Mouse (Mus musculus) layer of hippocampus, adult 2 months (tissue): ENCODE results near the gene Tmem232. TPM values are rescaled to one million over a fixed set of nuclear protein-coding genes. Genes with fewer than 3 reads are reported as not detected.
"Not testable (repeated sequence)": the region's sequence is repeated elsewhere in the genome, so short reads cannot be mapped to it uniquely, and the experiment has no call there.

ENCODE experiments used
- DNase-seq, 2 experiments: peaks; one replicate each; pipeline ENCODE4 v3.0.0; 2022; ENCODE audit warnings: low spot score in 2 of 2
- H3K27ac ChIP-seq: fragments of 200-600 bp; 2 replicates; pipeline ENCODE4 v1.8.1; 2022
- H3K4me3 ChIP-seq: fragments of 200-600 bp; 2 replicates; pipeline ENCODE4 v1.8.1; 2022; ENCODE audit warnings: mild to moderate bottlenecking
- CTCF ChIP-seq: fragments of 200-600 bp; conservative IDR thresholded peaks from 2 replicates; pipeline ENCODE4 v1.8.1; 2022; ENCODE audit warnings: antibody characterized with exemption, mild to moderate bottlenecking, moderate library complexity
- microRNA-seq, 2 experiments: library from miRNA; unstranded; fragments of <30 nt; microRNA quantifications; one replicate each; pipeline ENCODE4 v1.2.0; 2021
- total RNA-seq, 2 experiments: library from RNA; stranded (reverse); gene quantifications; 2 replicates each; pipeline ENCODE4 v1.2.3; 2021

The Tmem232 gene
- total RNA-seq, 2 experiments from 2014 or later: 0.91 to 0.97 TPM

- Histone ChIP-seq H3K4me3 (no peak overlapping the region), H3K27ac (no peak overlapping the region)
- DNase-seq: peak in 1 of 2 experiments; percentile 21
- TF ChIP-seq CTCF: no peak
Measured at GRCm38 (mm10) chr17:65250261-65250660, 290.3 kb downstream of the Tmem232 start.

- DNase-seq: no peak
- H3K27ac ChIP-seq: no peak overlapping the region
- no peak for TF ChIP-seq CTCF
Measured at GRCm38 (mm10) chr17:65243716-65244115, 296.9 kb downstream of the Tmem232 start.

GRCm38 (mm10) chr17:65225347-65225916 lies 315.1 kb downstream of the Tmem232 start:
- no peak overlapping the region for H3K27ac ChIP-seq
- DNase-seq: no peak
- TF ChIP-seq CTCF: no peak
- no peak overlapping the region for H3K4me3 ChIP-seq

More at GRCm38 (mm10) chr17:65243716-65244115, 296.9 kb downstream of the Tmem232 start:
- no peak overlapping the region for H3K4me3 ChIP-seq

- H3K27ac ChIP-seq, DNase-seq, H3K4me3 ChIP-seq: not testable (repeated sequence)
Measured at GRCm38 (mm10) chr17:65221687-65222086, 318.9 kb downstream of the Tmem232 start.

Small RNA genes lying within 50 kb of the gene (microRNA-seq; reads per million reads assigned to microRNA genes)
- 0 reads per million in 2 experiments for gene Gm25731

Other genes with a start within 250 kb of the Tmem232 start
- 100 to 1,000 TPM; 131 to 137 TPM for gene Vapa, start 72.8 kb upstream of the Tmem232 start, total RNA-seq
- not detected for gene Txndc2, start 101.4 kb upstream of the Tmem232 start, total RNA-seq
- 10 to 100 TPM; 46.9 TPM for gene Rab31, start 232.0 kb upstream of the Tmem232 start, total RNA-seq
- gene Ppp4r1, start 241.8 kb upstream of the Tmem232 start, total RNA-seq: 10 to 100 TPM; 32.3 to 35.1 TPM